12 mouse cellular contexts compared by ENCODE assay signal in genomic region chrX:57916705-57917104, GRCm38 (mm10).
DNase-seq lines count a peak whose midpoint lies in the region; ATAC-seq lines count a peak whose summit lies in the region.
"Had no signal": no experiment of that assay in that cellular context is flagged by ENCODE, and none has a peak within 500 bp of the region (broad histone marks: within the 10 kb centered on the region; RNA-seq: fewer than 3 reads in every experiment).

No protein-coding gene starts in this region.

- ATAC-seq in kidney, embryonic 16.5 days (ENCODE audit: low FRiP score, low TSS enrichment), result peak; percentile 35; the same call in 1 of the 2 replicates
- ATAC-seq in hindbrain, embryonic 15.5 days (ENCODE audit: low FRiP score, low read depth), result no peak
- ATAC-seq in midbrain, embryonic 14.5 days (ENCODE audit: low FRiP score, low TSS enrichment), result no peak; the same call in 1 of the 2 replicates

- H3K36me3 ChIP-seq in kidney, embryonic 16.5 days (ENCODE audit: insufficient read depth, low read length), result no peaks in the 10 kb centered on the region
- H3K36me3 ChIP-seq in hindbrain, embryonic 15.5 days, result no peaks in the 10 kb centered on the region
- no peaks in the 10 kb centered on the region for H3K36me3 ChIP-seq in midbrain, embryonic 14.5 days (ENCODE audit: control insufficient read depth, insufficient read depth, low read length)
- H3K36me3 ChIP-seq: heart, embryonic 10.5 days had no signal

- no peaks in the 10 kb centered on the region for H3K9me3 ChIP-seq in kidney, embryonic 16.5 days (ENCODE audit: low read length)
- no peaks in the 10 kb centered on the region for H3K9me3 ChIP-seq in hindbrain, embryonic 15.5 days
- H3K9me3 ChIP-seq in midbrain, embryonic 14.5 days (ENCODE audit: control insufficient read depth, low read length), result no peaks in the 10 kb centered on the region
- H3K9me3 ChIP-seq: heart, embryonic 10.5 days had no signal

- peaks cover 61% of the 10 kb centered on the region for H3K27me3 ChIP-seq in kidney, embryonic 16.5 days (ENCODE audit: insufficient read depth, low read length)
- peaks cover 8% of the 10 kb centered on the region for H3K27me3 ChIP-seq in hindbrain, embryonic 15.5 days
- H3K27me3 ChIP-seq in midbrain, embryonic 14.5 days (ENCODE audit: control insufficient read depth, insufficient read depth, low read length), result no peaks in the 10 kb centered on the region

- no peak for DNase-seq in kidney, adult 8-10 months
- DNase-seq in midbrain, embryonic 14.5 days, result peak; percentile 47
- DNase-seq in retina, postnatal 1 day, result peak; percentile 28
- no peak for DNase-seq in left cerebral cortex, adult 11 months (ENCODE audit: low spot score)
- no peak for DNase-seq in spleen, adult 18-20 months
- no peak for DNase-seq in urinary bladder, postnatal 10 days (ENCODE audit: low spot score)
- DNase-seq: gastrocnemius, postnatal 10 days; lung, postnatal 10 days had no signal

- no peak overlapping the region for H3K4me2 ChIP-seq in kidney, embryonic 16.5 days (replicated peaks; ENCODE audit: low read depth, low read length)
- peak overlapping the region; percentile 25 for H3K4me2 ChIP-seq in hindbrain, embryonic 15.5 days
- H3K4me2 ChIP-seq in midbrain, embryonic 14.5 days (ENCODE audit: low read length), result peak overlapping the region; percentile 28

- H3K9ac ChIP-seq in kidney, embryonic 16.5 days (replicated peaks; ENCODE audit: low read length), result no peak overlapping the region
- no peak overlapping the region for H3K9ac ChIP-seq in hindbrain, embryonic 15.5 days
- no peak overlapping the region for H3K9ac ChIP-seq in midbrain, embryonic 14.5 days (replicated peaks; ENCODE audit: low read length)

- 33% methylated on average over 11 of the region's 11 CpGs for WGBS in kidney, embryonic 16.5 days
- WGBS in hindbrain, embryonic 15.5 days, result 21% methylated on average over 11 of the region's 11 CpGs
- WGBS in midbrain, embryonic 14.5 days, result 31% methylated on average over 11 of the region's 11 CpGs

- no peak overlapping the region for H3K27ac ChIP-seq in kidney, embryonic 16.5 days (ENCODE audit: low read length)
- no peak overlapping the region for H3K27ac ChIP-seq in hindbrain, embryonic 15.5 days (replicated peaks)
- no peak overlapping the region for H3K27ac ChIP-seq in midbrain, embryonic 14.5 days (replicated peaks; ENCODE audit: low read depth, low read length)
- H3K27ac ChIP-seq: heart, embryonic 10.5 days; kidney, postnatal 0 days had no signal

- H3K4me3 ChIP-seq in kidney, embryonic 16.5 days (ENCODE audit: low read length), result no peak overlapping the region
- H3K4me3 ChIP-seq in hindbrain, embryonic 15.5 days, result no peak overlapping the region
- no peak overlapping the region for H3K4me3 ChIP-seq in midbrain, embryonic 14.5 days (replicated peaks; ENCODE audit: low read depth, low read length)

- H3K4me1 ChIP-seq in kidney, embryonic 16.5 days (ENCODE audit: insufficient read depth, low read length), result no peaks in the 10 kb centered on the region
- no peaks in the 10 kb centered on the region for H3K4me1 ChIP-seq in hindbrain, embryonic 15.5 days (replicated peaks)
- no peaks in the 10 kb centered on the region for H3K4me1 ChIP-seq in midbrain, embryonic 14.5 days (ENCODE audit: control insufficient read depth, insufficient read depth, low read length)
- H3K4me1 ChIP-seq: heart, embryonic 10.5 days had no signal

Comparison
In these comparisons a context has a peak if more than half of its experiments do, and no peak if none do; other contexts are left out.
1. DNase-seq: peak in midbrain, embryonic 14.5 days (single experiment) and retina, postnatal 1 day (single experiment); none in kidney, adult 8-10 months (0 of 2), left cerebral cortex, adult 11 months (single experiment), spleen, adult 18-20 months (0 of 2) and urinary bladder, postnatal 10 days (single experiment).